Mouse (Mus musculus) regulatory T cell (primary cell): ENCODE measurements around the gene Hsd11b1.

Source experiments
- in situ Hi-C: fragments of 300-600 bp; cut with MboI, MseI; formaldehyde crosslinking; loops from one replicate; pipeline ENCODE4 v1.15.1; 2025; ENCODE audit warnings: high pct_unique_total_duplicates

The Hsd11b1 gene

DNA sequence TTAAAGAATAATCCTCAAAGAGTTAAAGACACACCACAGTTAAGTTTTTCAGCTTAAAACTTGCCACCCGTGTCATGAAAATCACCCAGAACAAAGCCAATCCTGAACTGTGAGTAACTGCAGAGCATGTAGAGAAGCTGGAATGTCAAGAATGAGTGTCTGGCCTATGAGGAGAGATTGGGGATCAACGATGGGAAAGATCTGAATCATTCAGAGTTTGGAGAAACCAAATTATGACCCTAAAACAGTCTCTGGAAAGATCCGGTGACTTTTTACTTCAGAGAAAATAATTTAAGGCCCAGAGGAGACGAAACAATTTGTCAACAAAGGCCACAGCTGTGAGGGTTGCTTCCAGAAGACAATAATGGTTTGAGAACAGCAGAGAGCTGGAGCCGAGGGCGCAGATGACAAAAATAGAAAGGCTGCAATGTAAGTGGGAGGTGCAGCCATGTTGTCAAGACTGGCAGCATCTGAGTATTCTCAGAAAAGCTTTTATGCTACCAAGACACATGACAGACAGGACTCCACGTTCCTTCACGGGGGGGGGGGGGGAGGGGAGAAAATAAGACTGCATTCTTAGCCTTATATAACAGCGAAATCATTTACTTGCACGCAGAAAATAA, 20.2 kb downstream of the Hsd11b1 start:
- in situ Hi-C loops, result no loop called here

- in situ Hi-C loops, result no loop called here
Measured at GRCm38 (mm10) chr1:193242863-193243262, 21.0 kb downstream of the Hsd11b1 start.

- in situ Hi-C loops, result no loop called here
Measured at GRCm38 (mm10) chr1:193242238-193242637, 21.6 kb downstream of the Hsd11b1 start.

DNA sequence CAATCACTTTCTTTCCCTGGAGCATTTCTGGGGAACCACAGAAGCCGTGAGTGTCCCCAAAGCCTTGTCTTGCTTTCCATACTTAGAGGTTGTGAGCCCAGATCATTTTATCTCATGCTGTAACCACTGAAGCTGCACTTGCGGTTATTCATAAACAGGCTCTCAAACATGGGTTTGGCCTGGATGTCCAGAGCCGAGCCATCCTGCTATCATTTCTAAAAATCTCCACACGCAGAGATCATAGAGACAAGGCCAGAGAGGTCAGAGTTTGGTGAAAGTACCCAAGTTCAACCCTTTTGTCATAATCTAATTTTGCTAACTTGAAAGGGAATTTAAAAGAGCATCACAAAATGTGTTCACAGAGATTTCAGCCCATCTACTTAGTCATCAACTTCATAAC, 22.4 kb downstream of the Hsd11b1 start:
- in situ Hi-C loops, result no loop called here

DNA sequence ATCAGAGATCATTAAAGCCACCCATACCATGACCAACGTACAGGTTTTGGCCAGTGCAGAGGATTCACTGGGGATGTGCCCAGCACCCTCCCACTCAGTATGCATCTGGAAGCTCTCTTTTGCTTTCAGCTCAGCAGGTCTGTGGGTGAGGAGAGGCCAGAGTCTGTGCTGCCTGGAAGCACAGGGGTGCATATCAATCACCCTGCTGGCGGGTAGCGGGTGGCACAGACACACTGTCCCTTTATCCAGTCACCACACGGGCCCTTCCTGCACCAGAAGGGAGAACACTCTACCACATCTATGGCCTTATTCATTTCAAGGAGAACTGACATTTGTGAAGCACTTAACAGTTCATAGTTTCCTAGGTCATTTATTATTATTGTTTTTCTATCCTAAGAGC, 25.4 kb downstream of the Hsd11b1 start:
- in situ Hi-C loops, result no loop called here

GRCm38 (mm10) chr1:193234930-193235329, 28.9 kb downstream of the Hsd11b1 start:
- in situ Hi-C loops, result no loop called here

DNA sequence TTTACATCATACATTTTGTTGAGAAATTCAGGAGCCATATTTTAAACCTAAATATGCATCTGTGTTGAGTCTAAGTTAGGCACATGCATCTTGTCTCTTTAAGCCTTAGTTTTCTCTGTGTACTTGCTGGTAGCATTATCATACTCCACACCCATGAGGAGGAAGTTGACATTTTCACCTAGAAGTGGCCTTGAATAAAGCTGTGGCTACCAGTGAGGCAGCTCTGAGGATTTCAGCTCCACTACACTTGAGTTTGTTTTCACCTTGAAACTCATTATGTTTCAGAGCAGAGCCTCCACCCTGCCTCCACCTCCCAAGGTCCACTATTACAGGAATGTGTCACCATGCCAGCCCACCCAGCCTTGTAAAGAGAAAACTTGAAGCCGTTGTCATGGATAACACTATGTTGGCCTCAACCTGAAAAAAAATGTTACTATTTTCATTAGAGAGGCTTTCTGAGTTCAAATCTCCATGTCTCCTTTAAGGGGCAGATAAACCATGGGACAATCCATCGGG, 29.7 kb downstream of the Hsd11b1 start:
- in situ Hi-C loops, result no loop called here

DNA sequence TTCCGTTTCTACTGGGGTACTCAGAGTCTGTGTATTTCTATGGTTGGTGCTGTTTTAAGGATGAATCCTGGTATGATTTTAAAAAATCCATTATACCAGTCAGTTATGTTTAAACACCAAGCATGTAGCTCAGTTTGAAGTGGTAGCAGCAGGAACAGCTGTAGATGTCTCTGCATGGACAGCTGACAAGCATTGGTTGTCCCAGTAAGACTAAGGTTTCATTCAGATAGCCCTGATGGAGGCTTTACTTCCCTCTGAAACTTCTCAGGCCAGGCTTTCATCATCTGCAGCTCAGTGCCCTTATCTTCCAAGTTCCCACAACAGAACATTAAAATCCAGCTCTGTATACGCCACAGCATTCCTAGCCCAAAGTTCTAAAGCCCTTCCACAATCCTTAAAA, 31.1 kb downstream of the Hsd11b1 start:
- in situ Hi-C loops, result no loop called here

GRCm38 (mm10) chr1:193230935-193231334, 32.9 kb downstream of the Hsd11b1 start:
- in situ Hi-C loops, result no loop called here

GRCm38 (mm10) chr1:193230531-193230930, 33.3 kb downstream of the Hsd11b1 start:
- in situ Hi-C loops, result no loop called here

- in situ Hi-C loops, result loop anchor here (10.0 kb wide), 1 partner anchor 465 kb away; no protein-coding TSS in a partner anchor
Measured at GRCm38 (mm10) chr1:193229570-193229969, 34.3 kb downstream of the Hsd11b1 start.

GRCm38 (mm10) chr1:193227537-193227936, 36.3 kb downstream of the Hsd11b1 start:
- in situ Hi-C loops, result loop anchor here (10.0 kb wide), 1 partner anchor 467 kb away; no protein-coding TSS in a partner anchor

- in situ Hi-C loops, result loop anchor here (10.0 kb wide), 1 partner anchor 468 kb away; no protein-coding TSS in a partner anchor
Measured at GRCm38 (mm10) chr1:193226724-193227522, 37.0 kb downstream of the Hsd11b1 start.

DNA sequence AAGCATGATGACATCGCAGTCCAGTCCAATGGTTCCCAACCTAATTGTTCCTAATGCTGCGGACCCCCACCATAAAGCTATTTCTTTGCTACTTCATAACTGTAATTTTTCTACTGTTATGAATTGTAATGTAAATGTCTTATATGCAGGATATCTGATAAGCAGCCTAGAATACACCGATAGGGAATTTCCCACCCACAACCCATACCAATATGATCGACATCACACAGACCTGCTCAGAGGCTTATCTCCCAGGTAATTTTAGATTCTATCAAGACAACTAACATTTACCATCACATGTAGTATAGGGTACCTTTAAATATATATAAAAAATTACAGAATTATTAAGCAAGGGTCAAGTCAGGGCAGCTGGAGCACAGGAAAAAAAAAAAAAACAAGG, 37.8 kb downstream of the Hsd11b1 start:
- in situ Hi-C loops, result loop anchor here (10.0 kb wide), 1 partner anchor 469 kb away; no protein-coding TSS in a partner anchor

DNA sequence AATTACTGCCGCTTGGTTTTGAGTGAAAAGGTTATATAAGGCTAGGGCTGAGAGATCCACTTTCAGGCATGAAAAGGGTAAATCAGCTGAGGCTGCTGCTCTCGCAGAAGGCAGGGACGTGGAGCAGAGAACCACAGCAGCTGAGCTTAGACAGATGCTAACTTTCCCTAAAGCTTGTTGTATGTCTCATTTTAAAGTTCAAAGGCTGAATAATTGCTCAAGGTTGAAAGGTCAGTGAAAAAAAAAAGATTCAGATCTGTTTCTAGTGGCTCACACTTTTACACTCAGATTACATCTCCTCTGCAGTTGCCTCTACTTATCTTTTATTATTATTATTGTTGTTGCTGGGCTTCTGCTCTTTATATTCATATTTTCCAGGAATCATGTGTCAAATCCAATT, 38.3 kb downstream of the Hsd11b1 start:
- in situ Hi-C loops, result loop anchor here (10.0 kb wide), 1 partner anchor 469 kb away; no protein-coding TSS in a partner anchor

GRCm38 (mm10) chr1:193220408-193220807, 43.5 kb downstream of the Hsd11b1 start:
- in situ Hi-C loops, result loop anchor here (10.0 kb wide), 1 partner anchor 474 kb away; no protein-coding TSS in a partner anchor

GRCm38 (mm10) chr1:193216000-193216399, 47.9 kb downstream of the Hsd11b1 start:
- in situ Hi-C loops, result no loop called here

DNA sequence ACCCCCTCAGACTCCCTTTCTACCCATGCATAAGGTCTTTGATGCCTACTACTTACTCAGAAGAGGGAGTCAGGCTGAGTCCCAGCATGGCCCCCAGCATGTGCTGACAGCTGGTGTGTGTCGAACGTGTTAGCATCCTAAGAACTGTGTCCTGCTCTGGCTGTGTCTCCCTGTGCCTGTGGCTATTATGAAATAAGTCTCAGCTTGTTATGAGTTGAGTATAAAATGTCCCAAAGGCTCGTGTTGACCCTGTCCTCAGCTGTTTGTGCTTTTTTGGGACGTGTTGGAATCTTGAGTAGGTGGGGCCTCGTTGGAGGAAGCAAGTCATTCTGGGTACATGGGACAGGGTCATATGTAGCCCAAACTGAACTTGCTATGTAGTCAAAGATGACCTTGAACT, 49.8 kb downstream of the Hsd11b1 start:
- in situ Hi-C loops, result no loop called here

- in situ Hi-C loops, result no loop called here
Measured at GRCm38 (mm10) chr1:193211371-193211770, 52.5 kb downstream of the Hsd11b1 start.

GRCm38 (mm10) chr1:193208178-193208577, 55.7 kb downstream of the Hsd11b1 start:
- in situ Hi-C loops, result loop anchor here (5.0 kb wide), 2 partner anchors 109 to 169 kb away; no protein-coding TSS in a partner anchor

- in situ Hi-C loops, result loop anchor here (5.0 kb wide), 2 partner anchors 110 to 170 kb away; no protein-coding TSS in a partner anchor
Measured at GRCm38 (mm10) chr1:193207503-193207902, 56.4 kb downstream of the Hsd11b1 start, which contains the start of gene Lamb3. Gene Lamb3, plus strand, starts transcription at chr1:193207699.

DNA sequence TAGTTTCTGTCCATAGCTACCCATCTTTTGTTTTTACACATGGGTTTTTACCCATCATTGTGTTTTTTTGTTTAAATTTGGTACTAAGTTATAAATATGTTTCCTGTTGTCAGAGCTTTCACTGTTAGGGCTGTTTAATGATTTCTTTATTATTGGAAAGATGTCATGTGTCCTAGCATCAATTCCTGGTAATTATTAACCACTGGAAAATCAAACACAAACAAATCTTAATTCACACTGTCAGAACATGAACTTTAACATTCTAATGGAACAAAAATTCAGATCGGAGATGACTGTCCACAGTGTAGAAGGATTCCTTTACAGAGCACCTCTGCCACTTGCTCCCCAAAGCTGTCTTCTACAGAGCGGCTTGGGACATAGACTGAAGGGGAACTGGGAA, 58.4 kb downstream of the Hsd11b1 start:
- in situ Hi-C loops, result loop anchor here (5.0 kb wide), 2 partner anchors 112 to 172 kb away; no protein-coding TSS in a partner anchor
